Mouse (Mus musculus): Measurements from ENCODE around the gene Olfr678. TPM values are rescaled to one million over a fixed set of nuclear protein-coding genes. Genes with fewer than 3 reads are reported as not detected.

Olfr678 gene
- total RNA-seq (2023): not detected

GRCm38 (mm10) chr7:105064175-105064574, at the start of gene Olfr678:
Gene Olfr678 (plus strand): TSS chr7:105064475.

GRCm38 (mm10) chr7:105028360-105028759, 35.9 kb upstream of the Olfr678 start, which contains the start of gene Olfr675:
Gene Olfr675 (minus strand): TSS chr7:105028460.

GRCm38 (mm10) chr7:105032398-105032797, 31.9 kb upstream of the Olfr678 start, which contains the start of gene Olfr676:
Gene Olfr676 (plus strand): TSS chr7:105032698.

GRCm38 (mm10) chr7:105080905-105081304, 16.6 kb downstream of the Olfr678 start, which contains the start of gene Olfr679:
Gene Olfr679 (plus strand): TSS chr7:105081205.

GRCm38 (mm10) chr7:105092717-105093116, 28.4 kb downstream of the Olfr678 start, which contains the start of gene Olfr680-ps1:
Gene Olfr680-ps1 (minus strand): TSS chr7:105092817.

GRCm38 (mm10) chr7:105116536-105116935, 52.3 kb downstream of the Olfr678 start, which contains the start of gene Olfr681:
Gene Olfr681 (plus strand): TSS chr7:105116836.

Other genes with a start within 250 kb of the Olfr678 start
- not detected for gene Usp17lb, start 221.9 kb upstream of the Olfr678 start, total RNA-seq (2023)
- gene Usp17la, start 207.5 kb upstream of the Olfr678 start, total RNA-seq (2023): not detected
- gene Olfr665, start 186.4 kb upstream of the Olfr678 start, total RNA-seq (2023): not detected
- gene Olfr666, start 168.5 kb upstream of the Olfr678 start, total RNA-seq (2023): not detected
- gene Olfr667, start 143.0 kb upstream of the Olfr678 start, total RNA-seq (2023): not detected
- not detected for gene Olfr668, start 136.4 kb upstream of the Olfr678 start, total RNA-seq (2023)
- gene Olfr669, start 130.2 kb upstream of the Olfr678 start, total RNA-seq (2023): not detected
- gene Olfr670, start 101.9 kb upstream of the Olfr678 start, total RNA-seq (2023): not detected
- not detected for gene Olfr671, start 85.3 kb upstream of the Olfr678 start, total RNA-seq (2023)
- not detected for gene Olfr672, start 62.4 kb upstream of the Olfr678 start, total RNA-seq (2023)
- gene Olfr675, start 36.0 kb upstream of the Olfr678 start, total RNA-seq (2023): not detected
- not detected for gene Olfr676, start 31.8 kb upstream of the Olfr678 start, total RNA-seq (2023)
- gene Olfr677, start 13.1 kb upstream of the Olfr678 start, total RNA-seq (2023): not detected
- not detected for gene Olfr679, start 16.7 kb downstream of the Olfr678 start, total RNA-seq (2023)
- gene Olfr680-ps1, start 28.3 kb downstream of the Olfr678 start, total RNA-seq (2023): not detected
- not detected for gene Olfr681, start 52.4 kb downstream of the Olfr678 start, total RNA-seq (2023)
- gene Olfr683, start 82.5 kb downstream of the Olfr678 start, total RNA-seq (2023): not detected
- not detected for gene Olfr684, start 99.2 kb downstream of the Olfr678 start, total RNA-seq (2023)
- gene Olfr685, start 121.5 kb downstream of the Olfr678 start, total RNA-seq (2023): not detected
- not detected for gene Olfr686, start 143.0 kb downstream of the Olfr678 start, total RNA-seq (2023)
- gene Olfr688, start 223.6 kb downstream of the Olfr678 start, total RNA-seq (2023): not detected
- gene Olfr689, start 246.7 kb downstream of the Olfr678 start, total RNA-seq (2023): not detected